Mouse (Mus musculus) limb, embryonic 11.5 days (tissue): ENCODE data around the gene Mrpl43. TPM values are rescaled to one million over a fixed set of nuclear protein-coding genes. Genes with fewer than 3 reads are reported as not detected.

Source experiments
- ATAC-seq: fragments of 200-750 bp; cut with Nextera tagmentation; 2 replicates; pipeline ENCODE4 v1.8.0; 2017; ENCODE audit warnings: low read depth; ENCODE audit not compliant: insufficient number of reproducible peaks, low FRiP score, low TSS enrichment
- DNase-seq: peaks from one replicate; pipeline ENCODE4 v3.0.0-alpha.2; 2015; ENCODE audit warnings: low spot score
- H3K27ac ChIP-seq: fragments of 300-500 bp; sonication (generic); replicated peaks from 2 replicates; pipeline ENCODE4 v1.5.1; 2014; ENCODE audit warnings: low read depth, mild to moderate bottlenecking, low read length
- H3K27me3 ChIP-seq: fragments of 300-500 bp; sonication (generic); 2 replicates; pipeline ENCODE4 v1.6.1; 2014; ENCODE audit warnings: mild to moderate bottlenecking, low read length, mixed read lengths; ENCODE audit not compliant: control insufficient read depth, insufficient read depth
- H3K36me3 ChIP-seq: fragments of 300-500 bp; sonication (generic); 2 replicates; pipeline ENCODE4 v1.6.1; 2014; ENCODE audit warnings: mild to moderate bottlenecking, low read length, moderate library complexity, mixed read lengths; ENCODE audit not compliant: control insufficient read depth, insufficient read depth
- H3K4me1 ChIP-seq: fragments of 300-500 bp; sonication (generic); 2 replicates; pipeline ENCODE4 v1.6.1; 2014; ENCODE audit warnings: low read length, mixed read lengths; ENCODE audit not compliant: control insufficient read depth, insufficient read depth
- H3K4me2 ChIP-seq: fragments of 300-500 bp; sonication (generic); 2 replicates; pipeline ENCODE4 v1.6.1; 2014; ENCODE audit warnings: low read depth, mild to moderate bottlenecking, moderate library complexity; ENCODE audit not compliant: severe bottlenecking
- H3K4me3 ChIP-seq: fragments of 300-500 bp; sonication (generic); 2 replicates; pipeline ENCODE4 v1.5.1; 2014; ENCODE audit warnings: low read depth, low read length
- H3K9ac ChIP-seq: fragments of 300-500 bp; sonication (generic); 2 replicates; pipeline ENCODE4 v1.6.1; 2014; ENCODE audit warnings: mild to moderate bottlenecking, low read length
- H3K9me3 ChIP-seq: fragments of 300-500 bp; sonication (generic); 2 replicates; pipeline ENCODE4 v1.6.1; 2016; ENCODE audit warnings: low read length; ENCODE audit not compliant: control insufficient read depth
- WGBS: fragments of 180-500 bp; shearing (Covaris S2); extraction: QIAGEN DNeasy Blood & Tissue Kit; methylation state at CpG from one replicate; pipeline ENCODE4 v1.1.7; 2014; 5-methylcytosine and 5-hydroxymethylcytosine counted together
- polyA plus RNA-seq: library from polyadenylated mRNA; unstranded; fragments of >200 nt; fragmentation: Nextera tagmentation; extraction: Ambion mirVana; gene quantifications from 2 replicates; pipeline ENCODE4 v1.2.1, GENCODE M21; 2014

Gene Mrpl43
- polyA plus RNA-seq, 1 experiment from 2014 or later = 73.6 TPM

DNA sequence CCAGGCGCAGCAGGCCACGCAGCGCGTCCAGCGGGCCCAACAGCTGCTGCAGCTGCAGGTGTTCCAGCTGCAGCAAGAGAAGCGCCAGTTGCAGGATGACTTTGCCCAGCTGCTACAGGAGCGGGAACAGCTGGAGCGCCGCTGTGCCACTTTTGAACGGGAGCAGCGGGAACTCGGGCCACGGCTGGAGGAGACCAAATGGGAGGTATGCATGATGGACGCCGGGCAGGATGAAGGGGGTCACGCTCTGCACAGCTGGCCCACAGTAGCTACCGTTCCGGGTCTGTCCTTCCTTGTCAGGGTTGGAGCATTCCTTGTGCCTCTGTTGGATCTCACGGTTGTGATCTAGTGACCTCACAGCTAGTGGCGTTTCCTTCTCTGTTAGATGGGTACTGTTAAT lies 18.5 kb upstream of the Mrpl43 start:
- Histone ChIP-seq H3K27me3 (no peaks in the 10 kb centered on the region), H3K4me1 (peaks cover 8% of the 10 kb centered on the region; the same call in 1 of the 2 replicates), H3K27ac (no peak overlapping the region), H3K4me2 (no peak overlapping the region), H3K36me3 (peaks cover 31% of the 10 kb centered on the region), H3K4me3 (no peak overlapping the region), H3K9ac (no peak overlapping the region), H3K9me3 (no peaks in the 10 kb centered on the region)
- ATAC-seq (no peak), DNase-seq (no peak)
- 90% methylated on average over 20 of the region's 20 CpGs for WGBS

DNA sequence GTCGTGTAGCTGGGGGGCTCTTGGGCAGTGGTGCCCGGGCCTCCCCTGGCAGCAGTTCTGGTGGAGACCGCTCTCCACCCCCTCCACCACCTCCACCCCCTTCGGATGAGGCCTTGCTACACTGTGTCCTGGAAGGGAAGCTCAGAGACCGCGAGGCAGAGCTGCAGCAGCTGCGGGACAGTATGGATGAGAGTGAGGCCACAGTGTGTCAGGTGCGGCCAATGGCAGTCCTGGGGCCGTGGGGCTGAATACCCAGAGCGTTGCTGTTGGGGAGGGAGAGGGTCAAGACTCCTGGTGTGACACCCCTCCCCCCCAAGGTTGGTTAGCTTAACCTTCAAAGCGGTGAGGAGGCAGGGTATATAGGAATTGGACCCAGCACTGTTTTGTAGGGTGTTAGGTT lies 17.8 kb upstream of the Mrpl43 start:
- Histone ChIP-seq H3K4me1 (peaks cover 11% of the 10 kb centered on the region; the same call in 1 of the 2 replicates), H3K9ac (no peak overlapping the region), H3K36me3 (peaks cover 31% of the 10 kb centered on the region), H3K4me3 (no peak overlapping the region), H3K9me3 (no peaks in the 10 kb centered on the region), H3K27ac (no peak overlapping the region), H3K4me2 (no peak overlapping the region), H3K27me3 (no peaks in the 10 kb centered on the region)
- DNase-seq (no peak), ATAC-seq (no peak)
- 89% methylated on average over 11 of the region's 11 CpGs for WGBS

DNA sequence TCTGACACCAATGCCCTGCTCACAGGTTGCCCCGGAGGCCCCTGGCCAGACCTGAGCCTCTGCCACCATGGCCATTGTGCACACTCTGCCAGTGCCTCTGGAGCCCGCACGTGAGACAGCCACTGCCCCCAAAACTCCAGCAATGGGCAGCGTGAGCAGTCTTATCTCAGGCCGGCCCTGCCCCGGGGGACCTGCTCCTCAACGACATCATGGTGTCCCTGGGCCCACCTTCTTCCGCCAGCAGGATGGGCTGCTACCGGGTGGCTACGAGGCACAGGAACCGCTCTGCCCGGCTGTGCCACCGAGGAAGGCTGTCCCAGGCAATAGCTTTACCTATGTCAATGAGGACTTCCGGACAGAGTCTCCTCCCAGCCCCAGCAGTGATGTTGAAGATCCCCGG lies 15.1 kb upstream of the Mrpl43 start:
- 95% methylated on average over 15 of the region's 15 CpGs for WGBS
- no peak for ATAC-seq
- Histone ChIP-seq H3K27ac (no peak overlapping the region), H3K4me3 (no peak overlapping the region), H3K9me3 (no peaks in the 10 kb centered on the region), H3K9ac (no peak overlapping the region), H3K36me3 (peaks cover 27% of the 10 kb centered on the region), H3K27me3 (no peaks in the 10 kb centered on the region), H3K4me1 (peaks cover 13% of the 10 kb centered on the region; the same call in 1 of the 2 replicates), H3K4me2 (no peak overlapping the region)
- no peak for DNase-seq

DNA sequence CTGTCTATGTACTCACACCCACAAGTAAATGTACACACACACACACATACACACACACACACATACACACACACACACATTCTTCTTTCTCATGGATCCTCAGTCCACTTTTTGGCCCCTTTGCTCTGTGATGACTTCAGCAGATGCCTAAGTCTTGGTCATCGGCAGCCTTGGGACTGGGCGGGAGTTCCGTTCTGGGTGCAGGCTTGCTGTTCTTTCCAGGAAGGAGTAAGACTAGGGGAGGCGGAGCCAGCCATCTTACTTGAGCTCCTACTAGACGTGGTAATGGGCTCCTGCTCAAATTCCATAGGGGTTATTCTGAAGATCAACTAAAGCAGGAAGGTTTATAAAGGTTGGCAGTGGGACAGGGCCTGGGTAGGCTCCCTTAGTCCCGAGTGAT lies 14.1 kb upstream of the Mrpl43 start:
- Histone ChIP-seq H3K4me3 (no peak overlapping the region), H3K36me3 (peaks cover 17% of the 10 kb centered on the region), H3K27me3 (no peaks in the 10 kb centered on the region), H3K9me3 (no peaks in the 10 kb centered on the region), H3K27ac (no peak overlapping the region), H3K9ac (no peak overlapping the region), H3K4me2 (peak overlapping the region; percentile 13; the same call in 1 of the 2 replicates), H3K4me1 (peaks cover 21% of the 10 kb centered on the region)
- no peak for ATAC-seq
- WGBS = 70% methylated on average over 6 of the region's 6 CpGs
- DNase-seq = no peak

DNA sequence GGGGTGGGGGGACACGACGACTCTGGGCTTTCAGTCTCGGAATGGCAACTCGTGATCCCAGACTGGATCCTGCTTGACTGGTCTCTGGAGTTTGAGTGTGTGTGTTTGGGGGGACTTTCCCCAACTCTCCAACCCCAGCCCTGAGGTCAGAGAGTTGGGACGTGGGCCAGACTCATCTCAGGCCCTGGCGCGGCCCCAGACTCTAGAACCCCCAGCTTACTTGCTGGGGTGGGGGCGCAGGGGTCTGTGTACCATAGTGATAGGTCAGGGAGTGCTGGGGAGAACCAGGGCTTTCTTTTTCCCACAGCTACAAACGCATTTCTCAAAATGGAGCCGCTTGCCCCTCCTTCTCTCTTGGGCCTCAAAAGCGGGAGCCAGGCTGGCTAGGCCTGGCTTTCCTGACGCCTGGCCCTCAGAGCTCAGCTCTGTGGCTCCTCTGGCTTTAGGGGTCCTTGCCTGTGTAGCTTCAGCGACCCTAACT lies 12.1 kb upstream of the Mrpl43 start:
- Histone ChIP-seq H3K4me2 (peak overlapping the region; percentile 95), H3K9ac (peak overlapping the region; percentile 95), H3K4me1 (peaks cover 35% of the 10 kb centered on the region), H3K9me3 (no peaks in the 10 kb centered on the region), H3K4me3 (peak overlapping the region; percentile 78), H3K36me3 (peaks cover 4% of the 10 kb centered on the region; the same call in 1 of the 2 replicates), H3K27me3 (no peaks in the 10 kb centered on the region), H3K27ac (peak overlapping the region; percentile 92)
- ATAC-seq (no peak), DNase-seq (peak; percentile 59)
- WGBS = under 1% methylated on average over 13 of the region's 13 CpGs

DNA sequence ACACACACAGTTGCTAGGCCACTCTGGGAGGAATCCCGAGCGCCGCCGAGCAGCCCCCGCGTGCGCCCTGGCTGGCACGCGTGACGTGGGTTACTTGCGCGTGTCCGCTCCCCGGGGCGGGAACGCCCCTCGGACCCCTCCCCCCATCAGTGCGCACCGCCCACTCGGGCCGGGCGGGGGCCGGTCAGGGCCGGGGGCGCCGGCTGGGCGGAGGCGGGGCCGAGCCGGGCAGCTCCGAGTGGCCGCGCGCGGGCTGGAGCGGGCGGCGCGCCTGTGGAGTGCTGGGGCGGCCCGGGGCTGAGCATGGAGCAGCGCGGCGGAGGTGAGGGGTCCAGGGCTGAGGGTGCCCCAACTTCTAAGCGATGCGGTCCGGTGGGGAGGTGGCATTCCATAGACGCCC lies 11.7 kb upstream of the Mrpl43 start:
- no peaks in the 10 kb centered on the region for H3K27me3 ChIP-seq
- 0% methylated on average over 36 of the region's 48 CpGs for WGBS
- peak; percentile 91 for DNase-seq
- H3K4me3 ChIP-seq = peak overlapping the region; percentile 78
- peak overlapping the region; percentile 92 for H3K27ac ChIP-seq
- H3K4me1 ChIP-seq = peaks cover 38% of the 10 kb centered on the region
- peaks cover 3% of the 10 kb centered on the region; the same call in 1 of the 2 replicates for H3K36me3 ChIP-seq
- no peaks in the 10 kb centered on the region for H3K9me3 ChIP-seq
- peak overlapping the region; percentile 95 for H3K4me2 ChIP-seq
- peak overlapping the region; percentile 95 for H3K9ac ChIP-seq
- peak; percentile 53 for ATAC-seq

DNA sequence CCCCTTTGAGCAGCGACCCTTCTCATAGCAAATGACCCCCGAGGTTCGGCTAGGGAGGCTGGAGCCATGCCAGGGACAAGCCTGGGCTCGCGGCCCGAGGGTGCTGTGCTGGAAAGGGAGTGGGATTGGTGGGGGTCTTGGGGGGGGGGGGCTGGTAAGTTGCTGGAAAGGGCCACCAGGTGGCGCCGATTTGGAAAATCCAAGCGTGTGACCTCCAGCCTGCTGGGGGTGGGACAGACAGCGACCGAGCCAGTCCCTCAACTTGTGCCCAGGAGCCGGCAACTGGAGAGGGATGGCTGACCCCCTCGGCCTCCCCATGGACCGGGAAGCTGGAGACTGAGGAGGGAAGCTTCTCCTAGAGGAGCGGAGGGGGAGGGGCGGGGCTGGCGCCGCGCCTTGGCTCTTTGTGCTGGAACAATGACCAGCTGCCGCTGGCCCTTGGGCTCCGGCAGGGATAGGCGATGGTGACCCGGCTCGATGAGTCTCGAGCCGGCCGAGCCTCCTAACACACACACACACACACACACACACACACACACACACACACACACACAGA lies 11.1 kb upstream of the Mrpl43 start:
- Histone ChIP-seq H3K4me1 (peaks cover 44% of the 10 kb centered on the region), H3K9ac (peak overlapping the region; percentile 95), H3K36me3 (no peaks in the 10 kb centered on the region), H3K4me3 (peak overlapping the region; percentile 78), H3K9me3 (no peaks in the 10 kb centered on the region), H3K27ac (peak overlapping the region; percentile 92), H3K27me3 (no peaks in the 10 kb centered on the region), H3K4me2 (peak overlapping the region; percentile 95)
- WGBS = 1% methylated on average over 25 of the region's 27 CpGs
- peak; percentile 85 for DNase-seq
- ATAC-seq = no peak; the same call in 1 of the 2 replicates

DNA sequence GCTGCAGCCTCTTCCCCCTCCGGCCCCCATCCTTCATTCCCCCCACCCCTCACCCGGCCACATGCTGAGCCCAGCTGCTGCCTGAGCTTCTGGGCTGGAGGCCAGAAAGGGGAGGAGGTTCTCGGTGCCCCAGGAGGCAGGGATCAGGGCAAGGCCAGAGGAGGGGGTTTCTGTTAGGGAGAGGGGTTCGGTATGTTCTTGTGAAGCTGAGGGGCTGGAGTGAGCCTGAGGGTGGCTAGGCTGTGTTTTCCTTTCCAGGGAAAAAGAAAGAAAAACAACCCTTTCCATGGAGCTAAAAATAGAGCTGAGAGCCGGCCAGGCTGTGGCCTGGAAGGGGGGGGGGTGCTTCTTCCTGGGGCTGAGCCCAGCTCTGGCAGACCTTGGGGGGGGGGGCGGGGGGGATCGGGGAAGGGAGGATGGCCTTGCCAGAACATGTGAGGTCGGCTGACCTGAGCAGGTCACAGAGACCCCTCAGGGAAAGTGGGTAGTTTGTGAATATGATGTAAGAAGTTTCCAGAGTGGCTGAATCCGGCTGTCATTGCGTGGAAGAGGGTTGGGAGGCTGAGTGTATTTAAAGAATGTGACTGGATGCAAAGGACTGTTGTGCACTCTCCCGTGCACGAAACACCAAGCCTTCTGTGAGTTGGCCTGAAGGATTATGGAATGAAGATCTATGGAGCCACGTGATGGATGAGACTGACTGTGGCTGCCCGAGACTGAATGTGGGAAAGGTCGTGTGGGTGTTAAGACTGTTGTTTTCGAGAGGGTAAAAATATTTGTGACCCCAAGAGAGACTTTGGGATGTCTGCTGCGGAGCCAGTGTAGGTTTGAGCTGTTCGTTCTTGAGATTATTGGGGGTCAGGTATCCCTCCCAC lies 10.3 kb upstream of the Mrpl43 start:
- 1% methylated on average over 16 of the region's 18 CpGs for WGBS
- Histone ChIP-seq H3K9me3 (no peaks in the 10 kb centered on the region), H3K36me3 (peaks cover 3% of the 10 kb centered on the region; the same call in 1 of the 2 replicates), H3K4me1 (peaks cover 46% of the 10 kb centered on the region), H3K4me3 (peak overlapping the region; percentile 78), H3K9ac (peak overlapping the region; percentile 95), H3K27ac (peak overlapping the region; percentile 92), H3K27me3 (no peaks in the 10 kb centered on the region), H3K4me2 (peak overlapping the region; percentile 95)
- DNase-seq (peak; percentile 68), ATAC-seq (0 out of 2 replicates have a peak, but pooled peaks have one; percentile 27)
